Mouse (Mus musculus): ENCODE results near the gene Vps11. TPM values are rescaled to one million over a fixed set of nuclear protein-coding genes. Genes with fewer than 3 reads are reported as not detected.

Vps11 gene
- total and polyA plus RNA-seq, 2 experiments from 2014 or later = 17.7 to 27.8 TPM

- Histone ChIP-seq H3K9ac (replicated peaks; ENCODE audit: low read depth, low read length) (no peak overlapping the region), H3K4me1 (ENCODE audit: control insufficient read depth, insufficient read depth) (peaks cover 29% of the 10 kb centered on the region), H3K4me3 (ENCODE audit: low read depth, low read length) (no peak overlapping the region), H3K9me3 (replicated peaks; ENCODE audit: control insufficient read depth, low read length) (no peaks in the 10 kb centered on the region), H3K36me3 (replicated peaks; ENCODE audit: control insufficient read depth, insufficient read depth, low read length) (peaks cover 54% of the 10 kb centered on the region), H3K27me3 (ENCODE audit: control insufficient read depth, insufficient read depth, low read length) (no peaks in the 10 kb centered on the region), H3K27ac (ENCODE audit: low read depth) (no peak overlapping the region), H3K4me2 (ENCODE audit: low read depth, low read length) (no peak overlapping the region)
- DNase-seq (ENCODE audit: low spot score) = no peak
- ATAC-seq (ENCODE audit: insufficient read depth, low read depth) = no peak
- TF ChIP-seq EP300 (IDR thresholded peaks at IDR 0.05; ENCODE audit: low read depth) (no peak), CTCF (IDR thresholded peaks at IDR 0.05; ENCODE audit: low read depth) (no peak)
- WGBS = 88% methylated on average over 3 of the region's 3 CpGs
These were observed 43.5 kb upstream of the Vps11 start for GRCm38 (mm10) chr9:44405011-44405410.

GRCm38 (mm10) chr9:44401081-44401480 is 39.6 kb upstream of the Vps11 start:
- TF ChIP-seq EP300 (IDR thresholded peaks at IDR 0.05; ENCODE audit: low read depth) = no peak
- TF ChIP-seq CTCF (IDR thresholded peaks at IDR 0.05; ENCODE audit: low read depth) = no peak
- Histone ChIP-seq H3K4me2 (ENCODE audit: low read depth, low read length) (no peak overlapping the region), H3K9ac (replicated peaks; ENCODE audit: low read depth, low read length) (no peak overlapping the region), H3K36me3 (replicated peaks; ENCODE audit: control insufficient read depth, insufficient read depth, low read length) (peaks cover 43% of the 10 kb centered on the region), H3K27ac (ENCODE audit: low read depth) (peak overlapping the region; percentile 82), H3K4me1 (ENCODE audit: control insufficient read depth, insufficient read depth) (peaks cover 35% of the 10 kb centered on the region), H3K4me3 (ENCODE audit: low read depth, low read length) (no peak overlapping the region), H3K9me3 (replicated peaks; ENCODE audit: control insufficient read depth, low read length) (no peaks in the 10 kb centered on the region), H3K27me3 (ENCODE audit: control insufficient read depth, insufficient read depth, low read length) (no peaks in the 10 kb centered on the region)
- ATAC-seq (ENCODE audit: insufficient read depth, low read depth) = peak; percentile 54
- WGBS = 27% methylated on average over 4 of the region's 4 CpGs
- peak; percentile 66 for DNase-seq (ENCODE audit: low spot score)

GRCm38 (mm10) chr9:44399795-44400114 is 38.3 kb upstream of the Vps11 start:
- no peaks in the 10 kb centered on the region for H3K27me3 ChIP-seq (ENCODE audit: control insufficient read depth, insufficient read depth, low read length)
- peak overlapping the region; percentile 32; the same call in 1 of the 2 replicates for H3K9ac ChIP-seq (replicated peaks; ENCODE audit: low read depth, low read length)
- no peak overlapping the region for H3K4me3 ChIP-seq (ENCODE audit: low read depth, low read length)
- ATAC-seq (ENCODE audit: insufficient read depth, low read depth) (no peak), DNase-seq (ENCODE audit: low spot score) (no peak)
- no peak overlapping the region; the same call in 1 of the 2 replicates for H3K4me2 ChIP-seq (ENCODE audit: low read depth, low read length)
- H3K4me1 ChIP-seq (ENCODE audit: control insufficient read depth, insufficient read depth) = peaks cover 33% of the 10 kb centered on the region
- H3K36me3 ChIP-seq (replicated peaks; ENCODE audit: control insufficient read depth, insufficient read depth, low read length) = peaks cover 43% of the 10 kb centered on the region
- WGBS = 67% methylated on average over 6 of the region's 6 CpGs
- peak overlapping the region; percentile 82 for H3K27ac ChIP-seq (ENCODE audit: low read depth)
- no peaks in the 10 kb centered on the region for H3K9me3 ChIP-seq (replicated peaks; ENCODE audit: control insufficient read depth, low read length)
- TF ChIP-seq EP300 (IDR thresholded peaks at IDR 0.05; ENCODE audit: low read depth) (no peak), CTCF (IDR thresholded peaks at IDR 0.05; ENCODE audit: low read depth) (no peak)

- TF ChIP-seq CTCF (IDR thresholded peaks at IDR 0.05; ENCODE audit: low read depth) = no peak
- no peak for TF ChIP-seq EP300 (IDR thresholded peaks at IDR 0.05; ENCODE audit: low read depth)
- ATAC-seq (ENCODE audit: insufficient read depth, low read depth) (no peak), DNase-seq (ENCODE audit: low spot score) (no peak)
- Histone ChIP-seq H3K4me3 (ENCODE audit: low read depth, low read length) (no peak overlapping the region), H3K4me1 (ENCODE audit: control insufficient read depth, insufficient read depth) (peaks cover 33% of the 10 kb centered on the region), H3K4me2 (ENCODE audit: low read depth, low read length) (peak overlapping the region; percentile 0), H3K36me3 (replicated peaks; ENCODE audit: control insufficient read depth, insufficient read depth, low read length) (peaks cover 38% of the 10 kb centered on the region), H3K9me3 (replicated peaks; ENCODE audit: control insufficient read depth, low read length) (no peaks in the 10 kb centered on the region), H3K9ac (replicated peaks; ENCODE audit: low read depth, low read length) (peak overlapping the region; percentile 32; the same call in 1 of the 2 replicates), H3K27ac (ENCODE audit: low read depth) (peak overlapping the region; percentile 82), H3K27me3 (ENCODE audit: control insufficient read depth, insufficient read depth, low read length) (no peaks in the 10 kb centered on the region)
- 70% methylated on average over 13 of the region's 13 CpGs for WGBS
These were observed 37.8 kb upstream of the Vps11 start for GRCm38 (mm10) chr9:44399114-44399794.

GRCm38 (mm10) chr9:44398551-44398950 is 37.1 kb upstream of the Vps11 start:
- Histone ChIP-seq H3K36me3 (replicated peaks; ENCODE audit: control insufficient read depth, insufficient read depth, low read length) (peaks cover 31% of the 10 kb centered on the region), H3K9me3 (replicated peaks; ENCODE audit: control insufficient read depth, low read length) (no peaks in the 10 kb centered on the region), H3K9ac (replicated peaks; ENCODE audit: low read depth, low read length) (no peak overlapping the region), H3K27me3 (ENCODE audit: control insufficient read depth, insufficient read depth, low read length) (no peaks in the 10 kb centered on the region), H3K4me2 (ENCODE audit: low read depth, low read length) (no peak overlapping the region), H3K4me3 (ENCODE audit: low read depth, low read length) (no peak overlapping the region), H3K27ac (ENCODE audit: low read depth) (no peak overlapping the region), H3K4me1 (ENCODE audit: control insufficient read depth, insufficient read depth) (peaks cover 33% of the 10 kb centered on the region)
- no peak for ATAC-seq (ENCODE audit: insufficient read depth, low read depth)
- TF ChIP-seq EP300 (IDR thresholded peaks at IDR 0.05; ENCODE audit: low read depth) = no peak
- TF ChIP-seq CTCF (IDR thresholded peaks at IDR 0.05; ENCODE audit: low read depth) = no peak
- 85% methylated on average over 9 of the region's 9 CpGs for WGBS
- DNase-seq (ENCODE audit: low spot score) = no peak

GRCm38 (mm10) chr9:44398087-44398486 is 36.6 kb upstream of the Vps11 start:
- ATAC-seq (ENCODE audit: insufficient read depth, low read depth) (no peak), DNase-seq (ENCODE audit: low spot score) (no peak)
- H3K9ac ChIP-seq (replicated peaks; ENCODE audit: low read depth, low read length) = no peak overlapping the region
- TF ChIP-seq EP300 (IDR thresholded peaks at IDR 0.05; ENCODE audit: low read depth) (no peak), CTCF (IDR thresholded peaks at IDR 0.05; ENCODE audit: low read depth) (no peak)
- H3K4me1 ChIP-seq (ENCODE audit: control insufficient read depth, insufficient read depth) = peaks cover 33% of the 10 kb centered on the region
- H3K4me2 ChIP-seq (ENCODE audit: low read depth, low read length) = peak overlapping the region; percentile 96
- H3K9me3 ChIP-seq (replicated peaks; ENCODE audit: control insufficient read depth, low read length) = no peaks in the 10 kb centered on the region
- H3K4me3 ChIP-seq (ENCODE audit: low read depth, low read length) = no peak overlapping the region
- no peaks in the 10 kb centered on the region for H3K27me3 ChIP-seq (ENCODE audit: control insufficient read depth, insufficient read depth, low read length)
- 22% methylated on average over 4 of the region's 4 CpGs for WGBS
- peaks cover 27% of the 10 kb centered on the region for H3K36me3 ChIP-seq (replicated peaks; ENCODE audit: control insufficient read depth, insufficient read depth, low read length)
- peak overlapping the region; percentile 8; the same call in 1 of the 2 replicates for H3K27ac ChIP-seq (ENCODE audit: low read depth)

Data from heart, postnatal 0 days (tissue).